Mouse (Mus musculus) embryonic fibroblast, embryonic 13.5 days (primary cell): ENCODE data around the gene Slc8a1. TPM values are rescaled to one million over a fixed set of nuclear protein-coding genes. Genes with fewer than 3 reads are reported as not detected.

Source experiments
- H3K27ac ChIP-seq: 2 replicates; pipeline ENCODE4 v1.5.1; 2012; ENCODE audit warnings: low read length, control low read depth, inconsistent platforms; ENCODE audit not compliant: insufficient read depth
- H3K4me1 ChIP-seq: 2 replicates; pipeline ENCODE4 v1.6.1; 2011; ENCODE audit warnings: low read length; ENCODE audit not compliant: control insufficient read depth, insufficient read depth
- H3K4me3 ChIP-seq: 2 replicates; pipeline ENCODE4 v1.5.1; 2011; ENCODE audit warnings: mild to moderate bottlenecking, control low read depth, low read length; ENCODE audit not compliant: insufficient read depth
- CTCF ChIP-seq: IDR thresholded peaks from 2 replicates; pipeline ENCODE4 v1.5.1; 2011; ENCODE audit warnings: mild to moderate bottlenecking, control low read depth, low read length, moderate library complexity, borderline replicate concordance; ENCODE audit not compliant: insufficient read depth
- POLR2A ChIP-seq: IDR thresholded peaks from 2 replicates; pipeline ENCODE4 v1.6.1; 2011; ENCODE audit warnings: low read depth, mild to moderate bottlenecking, control low read depth, low read length, moderate library complexity
- polyA plus RNA-seq: library from polyadenylated mRNA; stranded (reverse); fragments of >200 nt; gene quantifications from 2 replicates; pipeline ENCODE4 v1.2.4, GENCODE M21; 2011; ENCODE audit warnings: low read depth; ENCODE audit not compliant: missing spikeins, insufficient read length

Gene Slc8a1
- 22.1 and 22.9 TPM in 2 replicates for polyA plus RNA-seq

- no peak within 1 kb of the TSS for H3K4me3 ChIP-seq
Measured at GRCm38 (mm10) chr17:81738311-81738755, at the start of gene Slc8a1. Slc8a1 (minus strand) TSS chr17:81738377.

DNA sequence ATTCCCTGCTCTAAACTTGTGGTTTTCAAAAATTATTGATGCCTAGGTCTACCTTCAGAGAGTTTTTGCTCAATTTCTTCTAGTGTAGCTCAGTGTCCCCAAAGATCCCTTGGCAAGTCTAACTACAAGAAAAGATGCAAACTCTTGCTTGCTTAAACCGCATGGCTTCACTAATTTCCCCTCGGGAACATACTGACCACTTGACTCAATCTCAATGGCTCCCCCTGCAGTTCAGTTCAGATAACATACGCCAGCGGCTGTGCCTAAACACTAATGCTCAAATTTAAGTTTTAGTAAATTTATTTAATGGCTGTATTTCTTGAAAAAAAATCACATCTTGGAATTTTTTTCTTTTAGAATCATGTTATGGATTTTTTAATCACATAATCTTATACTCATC is 49.2 kb upstream of the Slc8a1 start:
- Histone ChIP-seq H3K4me3 (no peak overlapping the region), H3K4me1 (no peaks in the 10 kb centered on the region), H3K27ac (no peak overlapping the region)
- TF ChIP-seq CTCF (no peak), POLR2A (no peak)

More at GRCm38 (mm10) chr17:81738311-81738755, at the start of gene Slc8a1:
- TF ChIP-seq CTCF (no peak), POLR2A (no peak)
- no peak within 1 kb of the TSS for H3K27ac ChIP-seq
- peaks cover 4% of the 10 kb centered on the region; the same call in 1 of the 2 replicates for H3K4me1 ChIP-seq

DNA sequence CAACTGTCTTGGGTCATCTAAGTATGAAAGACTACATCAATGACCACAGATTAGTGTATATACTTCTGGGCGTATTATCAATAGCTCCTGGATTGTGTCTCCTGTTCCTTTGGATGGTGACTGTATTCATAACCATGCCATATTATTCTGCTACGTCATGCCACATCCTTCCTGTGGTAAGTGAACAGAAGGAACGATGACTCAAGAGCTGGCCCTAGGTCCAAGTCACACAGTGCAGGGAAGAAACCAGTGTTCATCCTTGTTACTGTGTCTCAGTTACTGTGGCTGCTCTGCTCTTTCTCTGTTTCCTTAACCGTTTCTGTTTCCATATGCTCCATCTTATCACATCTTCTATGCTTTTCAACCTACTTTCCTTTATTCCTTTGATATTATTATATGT is 44.1 kb upstream of the Slc8a1 start:
- no peak overlapping the region for H3K4me3 ChIP-seq
- TF ChIP-seq POLR2A = no peak
- no peak for TF ChIP-seq CTCF
- H3K27ac ChIP-seq = no peak overlapping the region

GRCm38 (mm10) chr17:81781491-81781890 is 43.3 kb upstream of the Slc8a1 start:
- no peak overlapping the region for H3K4me3 ChIP-seq
- H3K4me1 ChIP-seq = no peaks in the 10 kb centered on the region
- no peak overlapping the region for H3K27ac ChIP-seq
- TF ChIP-seq POLR2A (no peak), CTCF (no peak)

More for the DNA sequence above, 44.1 kb upstream of the Slc8a1 start:
- no peaks in the 10 kb centered on the region for H3K4me1 ChIP-seq

- no peak overlapping the region for H3K4me3 ChIP-seq
Measured at GRCm38 (mm10) chr17:81779883-81780282, 41.7 kb upstream of the Slc8a1 start.

GRCm38 (mm10) chr17:81750664-81751063 is 12.5 kb upstream of the Slc8a1 start:
- peaks cover 2% of the 10 kb centered on the region; the same call in 1 of the 2 replicates for H3K4me1 ChIP-seq
- H3K4me3 ChIP-seq = no peak overlapping the region
- H3K27ac ChIP-seq = no peak overlapping the region
- no peak for TF ChIP-seq CTCF
- no peak for TF ChIP-seq POLR2A

More at GRCm38 (mm10) chr17:81779883-81780282, 41.7 kb upstream of the Slc8a1 start:
- H3K27ac ChIP-seq = no peak overlapping the region
- no peak for TF ChIP-seq CTCF
- TF ChIP-seq POLR2A = no peak
- no peaks in the 10 kb centered on the region for H3K4me1 ChIP-seq

GRCm38 (mm10) chr17:81743034-81743433 is 4.9 kb upstream of the Slc8a1 start:
- Histone ChIP-seq H3K27ac (no peak overlapping the region), H3K4me3 (no peak overlapping the region), H3K4me1 (no peaks in the 10 kb centered on the region)
- TF ChIP-seq POLR2A (no peak), CTCF (no peak)

GRCm38 (mm10) chr17:81740576-81740975 is 2.4 kb upstream of the Slc8a1 start:
- Histone ChIP-seq H3K4me1 (peaks cover 4% of the 10 kb centered on the region; the same call in 1 of the 2 replicates), H3K4me3 (no peak overlapping the region), H3K27ac (no peak overlapping the region)
- TF ChIP-seq POLR2A (no peak), CTCF (no peak)

DNA sequence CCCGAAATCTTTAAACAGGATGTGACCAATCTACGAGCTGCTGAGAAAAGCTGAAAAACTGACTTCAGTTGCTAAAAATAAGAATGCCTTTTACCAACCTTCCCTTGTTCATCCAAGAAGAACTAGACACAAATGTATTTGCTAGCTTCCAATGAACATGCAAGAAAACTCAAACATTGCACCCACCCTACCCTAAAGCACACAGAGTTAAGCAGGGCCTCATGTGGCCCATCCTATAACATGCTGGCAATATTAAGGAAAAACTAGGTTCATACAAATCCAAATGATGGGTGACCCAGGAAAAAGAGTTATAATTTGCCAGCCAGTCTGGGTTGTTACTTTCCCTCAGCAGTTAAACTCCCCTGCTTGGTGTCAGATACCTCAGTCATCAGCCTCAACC is 398 bp downstream of the Slc8a1 start:
- H3K27ac ChIP-seq = no peak overlapping the region
- no peak overlapping the region for H3K4me3 ChIP-seq
- TF ChIP-seq CTCF = no peak
- no peak for TF ChIP-seq POLR2A
- H3K4me1 ChIP-seq = peaks cover 4% of the 10 kb centered on the region; the same call in 1 of the 2 replicates

- Histone ChIP-seq H3K27ac (no peak overlapping the region), H3K4me1 (peaks cover 4% of the 10 kb centered on the region; the same call in 1 of the 2 replicates), H3K4me3 (no peak overlapping the region)
- TF ChIP-seq POLR2A (no peak), CTCF (no peak)
Measured at GRCm38 (mm10) chr17:81737309-81737708, 868 bp downstream of the Slc8a1 start.
